Mouse (Mus musculus) spleen, embryonic (tissue): Measurements from ENCODE around the gene Grb2.

Source experiments
- CTCF ChIA-PET: fragments of 350-600 bp; sonication (Branson Sonifier 250); formaldehyde crosslinking; loops from one replicate; lab custom pipeline; 2022; lab: Charles Lee

Gene Grb2

DNA sequence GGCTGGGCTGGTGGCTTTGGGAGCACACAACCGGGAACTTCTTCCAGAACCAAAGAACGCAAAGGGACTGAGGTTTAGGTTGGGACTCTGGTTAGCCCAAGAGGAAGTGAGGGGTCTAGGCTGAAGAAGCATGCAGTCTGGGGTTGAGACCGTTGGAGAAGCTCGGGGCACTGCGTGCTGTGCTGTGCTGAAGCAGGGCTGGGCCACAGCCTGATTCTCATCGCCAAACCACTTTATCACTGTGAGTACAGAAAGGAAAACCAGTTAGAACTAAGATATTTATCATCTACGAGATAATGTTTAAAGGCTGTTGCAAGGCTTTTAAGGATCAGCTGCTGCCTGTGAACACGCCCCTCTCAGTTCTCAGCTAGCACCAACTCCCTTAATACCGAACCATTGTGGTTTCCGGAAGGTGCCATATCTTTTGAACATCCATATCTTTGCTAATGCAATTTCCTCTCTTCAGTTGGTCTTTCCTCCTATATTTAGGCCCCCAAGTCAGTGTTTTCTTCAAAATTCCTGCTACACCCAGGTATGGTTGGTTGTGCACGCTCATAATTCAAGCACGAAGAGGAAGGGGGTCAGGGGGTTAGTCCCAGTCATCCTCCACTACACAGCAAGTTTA is 4.4 kb upstream of the Grb2 start:
- CTCF ChIA-PET = no interaction called here

DNA sequence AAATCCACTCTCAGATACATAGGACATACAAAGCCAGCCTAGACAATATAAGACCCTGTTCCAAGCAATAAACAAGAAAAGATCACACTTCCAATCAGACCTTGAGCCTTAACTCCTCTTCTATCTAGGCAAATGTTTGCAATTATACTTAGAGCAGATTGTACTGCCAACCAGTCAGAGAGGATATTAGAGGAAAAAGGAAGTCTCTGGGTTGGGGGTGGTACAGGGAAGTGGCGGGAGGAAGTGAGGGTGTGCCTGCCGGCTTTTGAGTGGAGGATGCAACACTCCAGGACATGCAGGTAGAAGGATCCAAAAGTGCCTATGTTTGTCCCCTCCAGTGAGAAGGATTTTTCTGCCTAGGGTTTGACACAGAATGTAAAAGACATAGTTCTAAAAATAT is 3.9 kb upstream of the Grb2 start:
- CTCF ChIA-PET = no interaction called here

DNA sequence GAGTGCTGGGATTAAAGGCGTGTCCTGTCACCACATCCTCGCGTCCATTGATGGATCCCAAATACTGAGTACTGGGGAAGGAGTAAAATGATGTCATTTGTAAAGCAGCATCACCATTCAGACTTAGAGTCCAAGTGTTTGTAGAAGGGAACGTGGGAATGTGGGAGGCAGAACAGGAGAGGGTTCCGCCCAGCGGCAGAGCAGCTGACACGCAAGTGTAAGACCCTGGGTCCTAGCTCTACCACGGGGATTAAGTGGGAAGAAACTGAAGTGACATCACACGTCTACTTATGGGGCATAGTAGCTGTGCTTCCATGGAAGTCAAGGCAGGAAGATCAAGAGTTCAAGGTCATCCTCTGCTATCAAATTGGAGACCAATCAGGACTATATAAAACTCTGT is 2.7 kb upstream of the Grb2 start:
- CTCF ChIA-PET = interaction anchor here (1.0 kb wide), 1 partner anchor 19 kb away, joined by 5 read pairs; no protein-coding TSS in a partner anchor

DNA sequence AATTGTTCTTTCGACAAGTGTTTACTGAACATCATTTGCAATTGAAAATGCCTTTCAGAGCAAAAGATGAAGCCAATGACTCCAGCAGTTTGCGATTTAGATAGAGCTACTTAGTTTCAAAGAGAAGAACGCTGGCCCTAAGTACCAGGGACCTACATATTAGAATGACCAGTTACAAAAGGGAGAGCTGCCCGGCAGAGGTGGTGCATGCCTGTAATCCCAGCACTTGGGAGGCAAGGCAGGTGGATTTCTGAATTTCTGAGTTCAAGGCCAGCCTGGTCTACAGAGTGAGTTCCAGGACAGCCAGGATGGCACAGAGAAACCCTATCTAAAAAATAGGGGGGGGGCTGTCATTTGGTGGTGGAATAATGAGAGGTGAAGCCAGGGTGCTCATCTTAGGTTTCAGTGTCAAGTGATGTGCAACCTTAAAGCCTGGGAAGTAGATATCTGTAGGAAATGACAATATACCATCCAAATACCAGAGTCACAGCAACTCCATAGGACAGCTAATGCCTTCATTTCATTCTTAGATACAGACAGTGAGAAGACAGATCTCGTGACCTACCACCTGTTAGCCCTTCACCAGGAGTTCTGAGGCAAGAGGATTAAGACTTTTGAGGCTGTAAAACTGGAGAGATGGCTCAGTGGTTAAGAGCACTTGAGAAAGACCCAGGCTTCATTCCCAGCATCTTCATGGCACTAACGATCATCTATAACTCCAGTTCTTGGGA is 1.6 kb upstream of the Grb2 start:
- CTCF ChIA-PET = interaction anchor here (0.5 to 0.6 kb wide), 2 partner anchors 281 to 295 kb away, joined by 3 to 16 read pairs; no protein-coding TSS in a partner anchor

DNA sequence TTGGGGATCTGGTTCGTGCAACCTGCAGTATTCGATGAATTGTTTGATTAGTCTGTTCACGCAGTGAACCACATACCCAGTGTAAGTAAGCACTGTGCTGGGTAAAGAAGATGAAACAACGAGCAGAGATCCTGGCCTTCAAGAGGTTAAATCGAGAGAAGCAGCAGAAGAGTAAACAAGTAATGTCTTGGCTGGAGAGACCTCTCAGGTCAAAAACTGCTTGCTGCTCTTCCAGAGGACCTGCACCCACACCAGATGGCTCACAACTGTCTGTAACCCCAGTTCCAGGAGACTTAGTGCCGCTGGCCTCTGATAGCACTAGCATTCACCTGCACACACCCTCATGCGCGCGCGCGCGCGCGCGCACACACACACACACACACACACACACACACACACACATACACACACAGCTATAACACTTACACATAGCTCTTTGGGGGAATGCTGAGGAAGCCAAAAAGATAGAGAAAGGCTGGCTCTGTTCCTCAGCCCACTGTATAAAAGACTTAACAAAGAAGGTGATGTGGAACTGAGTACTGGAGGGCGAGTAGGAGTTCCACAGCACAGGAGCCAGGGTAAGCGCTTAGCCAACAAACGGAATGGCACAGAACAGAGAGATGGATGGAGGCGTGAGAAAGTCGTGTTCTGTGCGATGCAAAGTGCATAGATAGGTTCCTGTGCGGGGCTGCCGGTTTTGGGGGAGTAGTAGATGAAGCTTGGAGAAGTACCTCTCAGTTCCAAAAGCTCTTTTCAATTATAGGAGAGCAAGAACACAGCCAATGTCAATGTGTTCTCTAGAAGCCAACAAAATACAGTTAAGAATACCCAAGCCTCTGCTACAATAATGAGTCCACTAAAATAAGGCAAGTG is 795 bp upstream of the Grb2 start:
- CTCF ChIA-PET = interaction anchor here (0.5 to 0.7 kb wide), 3 partner anchors 174 to 294 kb away, joined by 3 to 16 read pairs (median 3); no protein-coding TSS in a partner anchor

DNA sequence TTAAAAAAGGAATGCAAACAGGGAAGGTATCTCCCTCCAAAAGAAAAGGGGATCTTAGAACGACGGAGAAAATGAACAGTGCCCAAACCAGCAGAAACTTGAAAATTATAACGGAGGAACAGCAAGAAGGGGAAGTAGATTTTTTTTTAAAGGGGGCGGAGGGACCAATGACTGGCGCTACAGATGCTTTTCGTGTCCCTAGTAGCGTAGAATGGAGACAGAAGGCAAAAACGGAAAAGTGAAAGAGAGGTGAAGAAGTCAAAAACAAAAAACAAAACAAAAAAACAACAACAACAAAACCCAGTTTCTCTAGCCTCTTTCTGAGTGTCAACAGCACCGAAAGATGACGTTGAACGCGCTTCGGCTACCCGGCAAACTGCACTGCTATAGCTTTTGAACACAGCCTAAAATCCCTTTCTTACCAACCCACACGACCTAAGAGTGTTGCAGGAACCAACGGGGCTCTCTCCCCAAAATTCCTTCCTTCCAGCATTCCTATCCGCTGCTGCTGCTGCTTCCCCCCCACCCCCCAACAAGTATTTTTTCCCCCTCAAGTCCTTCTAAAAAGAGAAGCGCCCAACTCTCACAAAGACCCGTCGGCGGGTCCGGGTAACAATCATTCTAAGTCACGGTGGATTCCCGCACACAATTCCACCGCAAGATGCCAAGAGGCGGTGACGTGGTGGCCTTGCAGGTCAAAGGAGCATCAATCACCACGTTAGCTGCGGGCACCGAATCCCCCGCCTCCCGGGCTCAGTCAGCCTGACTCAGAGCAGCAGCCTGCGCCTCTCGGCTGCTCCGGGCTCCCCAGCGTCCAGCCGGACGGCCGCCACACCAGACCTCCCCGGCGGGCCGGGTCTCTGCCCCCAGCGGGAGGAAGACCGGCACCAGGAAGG is 836 bp downstream of the Grb2 start:
- CTCF ChIA-PET = interaction anchor here (1.6 kb wide), 2 partner anchors 9 to 78 kb away, joined by 3 to 5 read pairs; no protein-coding TSS in a partner anchor

DNA sequence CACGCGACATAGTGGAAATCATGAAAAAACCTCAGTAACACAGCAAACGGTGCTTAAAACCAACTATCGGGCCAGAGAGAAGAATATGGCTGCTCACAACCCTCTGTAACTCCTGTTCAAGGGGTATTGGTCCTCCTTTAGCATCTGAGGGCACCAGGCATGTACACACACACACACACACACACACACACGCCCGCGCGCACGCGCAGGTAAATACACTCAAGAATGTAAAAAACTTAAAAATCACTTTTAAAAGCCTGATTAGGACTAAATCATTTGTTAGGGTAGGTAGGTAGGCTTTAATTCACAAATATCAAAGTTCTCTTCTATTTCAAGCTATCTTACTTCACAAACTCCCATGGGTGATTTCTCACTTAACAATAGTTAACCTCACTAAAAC is 1.8 kb downstream of the Grb2 start:
- CTCF ChIA-PET = interaction anchor here (0.7 kb wide), 2 partner anchors 63 to 217 kb away, joined by 3 to 5 read pairs; no protein-coding TSS in a partner anchor

DNA sequence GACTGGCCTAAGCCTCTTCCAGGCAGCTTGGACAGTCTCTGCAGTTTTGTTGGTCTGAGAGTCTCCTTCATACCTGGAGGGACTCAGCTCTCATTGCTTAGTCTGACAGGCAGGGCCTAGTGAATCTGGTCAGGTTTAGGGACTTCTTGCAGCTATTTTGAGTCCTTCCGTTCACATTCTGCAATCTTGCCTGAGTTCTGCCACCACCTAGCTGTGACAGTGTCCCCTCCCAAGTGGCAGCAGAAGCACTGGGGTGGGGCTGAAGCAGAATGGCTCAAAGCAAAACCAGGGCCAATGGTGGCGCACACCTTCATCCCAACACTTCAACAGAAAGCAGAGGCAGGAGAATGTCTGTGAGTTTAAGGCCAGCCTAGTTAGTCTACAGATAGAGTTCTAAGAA is 2.8 kb downstream of the Grb2 start:
- CTCF ChIA-PET = no interaction called here

DNA sequence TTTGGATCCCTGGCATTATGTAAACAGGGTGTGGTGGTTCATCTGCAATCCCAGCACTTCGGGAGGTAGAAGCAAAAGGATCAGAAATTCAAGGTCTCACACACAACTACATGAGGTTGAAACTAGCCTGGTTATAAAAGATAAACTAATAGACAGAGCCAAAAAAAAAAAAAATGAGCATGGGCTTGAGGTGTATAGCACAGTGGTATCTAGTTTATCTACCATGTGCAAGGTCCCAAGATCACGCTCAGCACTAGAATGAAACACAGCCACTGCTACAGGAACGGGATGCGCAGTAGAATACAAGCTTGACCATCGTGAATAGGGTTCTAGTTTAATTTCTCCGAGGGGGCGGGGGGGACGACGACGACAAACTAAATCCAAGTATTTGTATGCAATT is 3.7 kb downstream of the Grb2 start:
- CTCF ChIA-PET = interaction anchor here (0.7 kb wide), 1 partner anchor 192 kb away, joined by 6 read pairs; no protein-coding TSS in a partner anchor

DNA sequence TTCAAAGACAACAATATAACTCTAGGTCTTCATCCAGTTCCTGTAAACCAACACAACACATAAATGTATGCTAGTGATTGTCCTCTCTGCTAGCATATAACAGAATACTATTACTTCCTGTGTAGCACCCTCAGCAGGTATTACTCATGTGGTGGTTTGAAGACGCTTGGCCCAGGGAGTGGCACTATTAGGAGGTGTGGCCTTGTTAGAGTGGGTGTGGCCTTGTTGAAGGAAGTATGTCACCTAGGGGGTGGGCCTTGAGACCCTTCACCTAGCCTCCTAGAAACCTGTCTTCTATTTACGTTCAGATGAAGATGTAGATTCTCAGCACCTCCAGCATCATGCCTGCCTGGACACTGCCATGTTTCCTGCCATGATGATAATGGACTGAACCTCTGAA is 4.9 kb downstream of the Grb2 start:
- CTCF ChIA-PET = interaction anchor here (0.6 kb wide), 1 partner anchor 415 kb away, joined by 5 read pairs; no protein-coding TSS in a partner anchor

DNA sequence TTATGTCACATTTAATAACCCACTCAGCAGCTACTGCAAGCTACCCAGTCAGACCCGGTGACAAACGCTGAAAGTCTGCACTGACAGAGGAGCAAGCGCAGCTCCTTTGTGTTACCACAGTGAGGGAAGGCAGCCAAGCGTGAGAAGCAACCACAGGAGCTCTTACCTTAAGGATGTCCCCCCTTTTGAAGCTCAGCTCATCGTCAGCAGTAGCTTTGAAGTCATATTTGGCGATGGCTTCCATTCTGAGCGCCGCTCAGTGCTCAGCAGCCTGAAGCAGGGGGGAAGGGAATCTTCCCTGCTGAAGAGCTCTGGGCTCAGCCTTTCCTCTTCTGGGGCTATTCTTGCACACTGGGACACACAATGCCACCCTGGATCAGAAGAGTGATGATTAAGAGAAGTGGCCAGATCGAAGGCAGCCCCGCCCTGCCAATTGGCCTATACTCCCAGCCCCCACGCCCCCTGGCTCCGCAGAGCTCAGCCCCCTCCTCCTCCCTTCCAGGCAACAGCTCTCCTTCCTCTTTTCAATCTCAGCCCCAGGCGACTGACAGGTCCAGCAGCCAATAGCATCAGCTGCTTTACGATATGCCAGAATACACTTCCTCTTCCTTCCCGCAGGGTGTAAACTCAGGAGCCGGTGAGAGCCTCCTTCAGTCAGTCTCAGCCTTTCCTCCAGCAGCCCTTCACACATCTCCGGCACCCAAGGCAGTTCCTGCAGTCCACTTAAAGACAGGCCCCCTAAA is 9.2 kb downstream of the Grb2 start:
- CTCF ChIA-PET = interaction anchor here (0.6 to 0.9 kb wide), 2 partner anchors 9 to 500 kb away, joined by 3 to 5 read pairs; partner anchors contain the start of gene Grb2

DNA sequence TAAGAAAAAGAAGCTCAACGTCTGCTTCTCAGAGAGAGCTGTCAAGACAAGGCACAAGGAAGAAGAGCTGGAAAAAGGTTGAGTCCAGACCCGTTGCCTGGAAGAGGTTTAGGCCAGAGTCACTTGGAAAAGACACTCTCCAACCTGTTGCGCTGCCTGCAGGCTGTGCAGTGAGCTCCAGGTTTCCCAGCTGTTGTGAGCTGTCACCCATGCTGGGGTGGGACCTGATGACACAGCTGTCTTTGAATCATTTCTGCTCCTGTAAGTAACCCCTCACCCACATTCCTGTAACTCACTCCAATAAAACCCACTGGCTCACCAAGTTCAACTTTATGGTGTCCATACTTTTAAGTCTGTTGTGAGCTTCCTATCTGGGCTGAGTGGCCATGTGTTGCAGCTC is 10.7 kb downstream of the Grb2 start:
- CTCF ChIA-PET = no interaction called here

DNA sequence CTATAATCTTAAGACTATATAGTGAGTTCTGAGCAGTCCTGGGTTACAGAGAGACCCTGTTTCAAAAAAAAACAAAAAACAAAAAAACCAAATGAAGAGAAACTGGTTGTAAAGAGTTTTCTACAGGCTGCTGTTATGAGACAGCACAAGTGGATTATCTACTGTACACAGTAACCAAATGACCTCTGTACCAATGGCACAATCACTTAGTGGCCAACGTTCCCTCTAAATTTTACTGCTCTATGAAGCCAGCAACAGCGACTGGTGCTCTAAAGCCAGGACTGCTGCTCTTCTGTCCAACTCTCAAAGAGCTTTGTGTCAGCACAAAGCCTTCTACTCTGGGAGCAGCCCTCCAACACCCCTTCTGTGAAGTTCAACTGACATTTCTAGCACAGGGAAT is 11.3 kb downstream of the Grb2 start:
- CTCF ChIA-PET = no interaction called here

DNA sequence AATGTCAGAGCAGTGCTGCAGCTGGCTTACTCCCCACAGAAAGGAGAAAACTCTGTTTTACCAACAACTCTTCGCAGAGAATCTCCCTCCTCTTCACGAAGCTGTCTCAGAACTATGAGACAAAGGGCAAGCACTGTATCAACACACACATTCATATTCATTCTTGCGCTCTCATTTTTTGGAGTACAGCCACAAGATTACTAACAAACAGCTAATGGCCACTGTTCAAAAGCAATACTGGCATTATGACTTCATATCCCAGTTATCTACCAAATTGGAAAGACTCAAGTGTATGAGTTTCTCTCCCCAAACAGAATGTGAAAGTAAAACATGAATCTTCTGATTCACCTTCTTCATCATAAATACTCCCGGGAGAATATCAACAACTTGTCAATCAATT is 11.9 kb downstream of the Grb2 start:
- CTCF ChIA-PET = interaction anchor here (0.7 kb wide), 1 partner anchor 53 kb away, joined by 4 read pairs; no protein-coding TSS in a partner anchor

DNA sequence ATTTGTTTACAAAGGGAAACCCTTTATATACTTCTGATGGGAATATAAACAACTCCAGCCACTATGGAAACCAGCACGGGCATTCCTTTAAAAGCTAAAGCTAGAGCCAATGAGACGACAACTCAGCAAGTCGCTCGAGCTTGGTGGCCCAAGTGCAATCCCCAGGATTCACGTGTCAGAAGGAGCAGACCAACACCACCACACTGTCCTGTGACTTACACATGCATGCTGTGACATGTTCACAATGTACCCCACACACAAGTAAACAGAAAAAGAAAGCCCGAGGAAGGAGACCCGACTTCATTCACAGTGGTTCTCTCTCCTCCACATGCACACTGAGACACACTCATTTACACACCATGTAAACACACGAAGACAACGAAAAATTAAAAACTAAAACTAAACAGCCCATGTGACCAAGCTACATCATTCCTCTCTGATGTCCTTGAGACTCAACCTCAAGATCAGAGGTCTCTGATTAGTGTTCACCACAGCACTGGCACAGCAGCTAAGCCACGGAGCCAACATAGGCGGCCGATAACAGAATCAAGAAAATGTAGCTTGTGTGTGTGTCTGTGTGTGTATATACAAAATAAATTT is 14.3 kb downstream of the Grb2 start:
- CTCF ChIA-PET = interaction anchor here (0.6 kb wide), 1 partner anchor 25 kb away, joined by 3 read pairs; no protein-coding TSS in a partner anchor

DNA sequence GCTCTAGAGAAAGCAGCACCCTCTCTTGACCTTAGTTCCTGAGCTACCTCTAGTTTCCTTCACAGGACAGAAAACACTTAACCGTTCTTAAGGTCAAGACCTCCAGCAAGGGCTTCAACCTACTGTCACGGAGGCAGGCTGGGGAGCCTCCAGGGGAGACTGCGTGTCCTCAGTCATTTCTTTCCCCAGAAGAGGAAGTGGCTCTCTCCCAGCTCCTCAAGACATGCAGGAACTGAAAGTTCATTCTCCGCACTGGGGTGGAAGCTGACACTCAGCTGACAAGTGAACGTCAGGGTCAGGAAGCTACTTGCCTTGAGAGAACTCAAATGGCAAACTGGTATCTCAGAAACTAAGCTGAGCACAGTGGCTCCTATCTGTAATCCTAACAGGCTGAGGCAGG is 15.6 kb downstream of the Grb2 start:
- CTCF ChIA-PET = interaction anchor here (0.6 kb wide), 1 partner anchor 174 kb away, joined by 4 read pairs; no protein-coding TSS in a partner anchor

DNA sequence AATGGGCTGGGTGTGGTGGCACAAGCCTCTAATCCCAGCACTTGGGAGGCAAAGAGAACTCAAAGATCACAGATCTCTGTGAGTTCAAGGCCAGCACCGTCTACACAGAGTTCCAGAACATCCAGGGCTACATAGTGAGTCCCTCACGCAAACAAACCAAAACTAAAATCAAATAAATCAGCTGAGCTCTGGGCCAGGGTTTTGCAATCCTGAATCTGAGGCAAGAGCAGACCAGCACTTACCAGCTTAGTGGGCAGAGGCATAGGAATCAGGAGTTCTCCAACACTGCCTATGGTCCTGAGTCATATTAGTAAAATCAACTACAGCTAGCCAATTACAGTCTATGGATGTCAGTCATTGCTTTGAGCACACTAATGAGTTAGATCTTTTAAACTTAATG is 16.4 kb downstream of the Grb2 start:
- CTCF ChIA-PET = interaction anchor here (0.9 kb wide), 1 partner anchor 19 kb away, joined by 5 read pairs; no protein-coding TSS in a partner anchor

DNA sequence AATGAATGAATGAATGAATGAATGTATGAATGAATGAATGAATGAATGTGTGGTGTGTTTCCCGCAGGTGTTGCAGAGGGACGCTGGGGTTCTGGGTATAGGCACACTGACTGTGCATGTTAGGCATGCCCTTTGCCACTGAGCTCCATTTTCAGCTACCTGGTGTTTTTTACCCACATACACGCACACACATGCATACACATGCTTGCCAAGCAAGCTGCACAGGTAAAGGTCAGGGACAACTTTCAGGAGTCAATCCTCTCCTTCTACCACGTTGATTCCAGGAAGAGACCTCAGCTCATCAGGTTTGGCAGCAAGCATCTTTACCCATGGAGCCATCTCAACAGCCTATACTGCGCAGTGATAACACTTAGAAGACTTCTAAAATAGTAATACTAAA is 16.9 kb downstream of the Grb2 start:
- CTCF ChIA-PET = interaction anchor here (0.9 kb wide), 1 partner anchor 20 kb away, joined by 5 read pairs; no protein-coding TSS in a partner anchor

DNA sequence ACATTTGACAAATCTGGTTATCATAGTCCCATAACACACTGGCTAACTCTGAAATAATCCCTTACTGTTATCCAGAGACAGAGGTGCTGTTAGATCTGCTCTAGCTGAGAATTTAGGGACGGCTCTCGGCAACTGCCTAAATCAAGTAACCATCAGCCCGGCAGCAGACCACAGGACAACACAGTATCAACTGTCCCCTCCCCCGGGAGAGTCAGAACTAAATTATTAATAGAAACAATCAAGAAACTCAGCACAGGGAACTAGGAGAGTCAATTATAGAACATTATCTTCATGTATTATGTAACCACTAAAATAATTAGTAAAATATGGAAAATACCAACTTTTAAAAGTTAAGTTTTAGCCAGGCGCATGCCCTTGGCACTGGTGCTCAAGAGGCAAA is 17.4 kb downstream of the Grb2 start:
- CTCF ChIA-PET = interaction anchor here (0.8 to 1.2 kb wide), 2 partner anchors 10 to 26 kb away, joined by 3 to 5 read pairs; no protein-coding TSS in a partner anchor
